Mouse (Mus musculus): ENCODE results near the gene Ap5m1. TPM values are rescaled to one million over a fixed set of nuclear protein-coding genes. Genes with fewer than 3 reads are reported as not detected.

The Ap5m1 gene
- polyA plus RNA-seq, 1 experiment from 2014 or later = 26.5 TPM

Other genes starting within 250 kb of the Ap5m1 start
- 40.4 and 42.5 TPM in 2 replicates for gene Exoc5, start 556 bp downstream of the Ap5m1 start, polyA plus RNA-seq (2015; fragmentation: Nextera tagmentation; extraction: Ambion mirVana)
- 7.3 and 7.4 TPM in 2 replicates for gene Naa30, start 106.1 kb downstream of the Ap5m1 start, polyA plus RNA-seq (2015; fragmentation: Nextera tagmentation; extraction: Ambion mirVana)
- 98.3 and 101 TPM in 2 replicates for gene ccdc198, start 179.4 kb downstream of the Ap5m1 start, polyA plus RNA-seq (2015; fragmentation: Nextera tagmentation; extraction: Ambion mirVana)